Mouse (Mus musculus) stomach, embryonic 14.5 days (tissue): ENCODE data around the gene Ptn. TPM values are rescaled to one million over a fixed set of nuclear protein-coding genes. Genes with fewer than 3 reads are reported as not detected.

Experiments used
- ATAC-seq: fragments of 200-750 bp; cut with Nextera tagmentation; 2 replicates; pipeline ENCODE4 v1.8.0; 2017; ENCODE audit warnings: low read depth, moderate TSS enrichment; ENCODE audit not compliant: insufficient number of reproducible peaks, insufficient read depth, low FRiP score
- H3K27ac ChIP-seq: fragments of 300-500 bp; sonication (generic); 2 replicates; pipeline ENCODE4 v1.5.1; 2014; ENCODE audit warnings: mild to moderate bottlenecking, low read length, moderate library complexity, mixed read lengths
- H3K27me3 ChIP-seq: fragments of 300-500 bp; sonication (generic); 2 replicates; pipeline ENCODE4 v1.6.1; 2014; ENCODE audit warnings: low read length, control low read depth, mixed read lengths; ENCODE audit not compliant: control insufficient read depth, insufficient read depth
- H3K36me3 ChIP-seq: fragments of 300-500 bp; sonication (generic); 2 replicates; pipeline ENCODE4 v1.6.1; 2014; ENCODE audit warnings: mild to moderate bottlenecking, control low read depth, low read length, moderate library complexity, mixed read lengths; ENCODE audit not compliant: control insufficient read depth, insufficient read depth
- H3K4me1 ChIP-seq: fragments of 300-500 bp; sonication (generic); 2 replicates; pipeline ENCODE4 v1.6.1; 2014; ENCODE audit warnings: low read length, control low read depth, mixed read lengths; ENCODE audit not compliant: control insufficient read depth, insufficient read depth
- H3K4me2 ChIP-seq: fragments of 300-500 bp; sonication (generic); replicated peaks from 2 replicates; pipeline ENCODE4 v1.6.1; 2014; ENCODE audit warnings: low read depth, low read length, control low read depth
- H3K4me3 ChIP-seq: fragments of 300-500 bp; sonication (generic); 2 replicates; pipeline ENCODE4 v1.5.1; 2014; ENCODE audit warnings: low read depth, low read length, control low read depth
- H3K9ac ChIP-seq: fragments of 300-500 bp; sonication (generic); replicated peaks from 2 replicates; pipeline ENCODE4 v1.6.1; 2014; ENCODE audit warnings: low read depth, mild to moderate bottlenecking, control low read depth, low read length, moderate library complexity, mixed read lengths
- H3K9me3 ChIP-seq: fragments of 300-500 bp; sonication (generic); 2 replicates; pipeline ENCODE4 v1.6.1; 2016; ENCODE audit warnings: low read depth, low read length, control low read depth; ENCODE audit not compliant: control insufficient read depth
- WGBS: fragments of 180-500 bp; shearing (Covaris S2); extraction: QIAGEN DNeasy Blood & Tissue Kit; methylation state at CpG from one replicate; pipeline ENCODE4 v1.1.7; 2014; 5-methylcytosine and 5-hydroxymethylcytosine counted together
- polyA plus RNA-seq: library from polyadenylated mRNA; unstranded; fragments of >200 nt; fragmentation: Nextera tagmentation; extraction: Ambion mirVana; gene quantifications from 2 replicates; pipeline ENCODE4 v1.2.1, GENCODE M21; 2014

Gene Ptn
- polyA plus RNA-seq, 1 experiment from 2014 or later: 432 TPM

DNA sequence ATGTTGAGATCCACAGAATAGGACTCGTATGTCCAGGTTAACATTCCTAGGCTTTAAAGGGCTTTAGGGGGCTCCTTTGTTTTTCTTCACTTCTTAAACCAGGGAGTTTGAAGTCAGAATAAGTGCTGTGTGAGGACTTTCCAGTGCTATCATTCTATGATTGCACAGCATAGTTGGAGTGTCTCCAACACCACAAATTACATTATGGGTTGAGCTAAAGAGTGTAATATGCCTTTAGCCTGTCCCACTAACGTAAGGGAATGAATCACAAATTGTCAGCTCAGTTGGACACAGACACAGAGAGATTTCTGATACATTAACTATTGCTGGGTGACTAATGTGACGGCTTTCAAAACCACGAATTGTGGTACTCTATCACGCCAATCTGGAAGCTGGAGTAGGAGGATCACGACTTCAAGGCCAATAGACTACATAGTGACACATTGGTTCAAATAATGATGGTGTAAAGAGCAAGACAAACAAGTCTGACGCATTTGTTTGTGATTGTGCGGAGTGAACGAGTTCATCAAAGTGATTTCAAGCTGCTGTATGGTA, 20.4 kb upstream of the Ptn start:
- H3K4me1 ChIP-seq: no peaks in the 10 kb centered on the region
- H3K9ac ChIP-seq: no peak overlapping the region
- no peak overlapping the region for H3K4me2 ChIP-seq
- 69% methylated on average over 9 of the region's 9 CpGs for WGBS
- H3K27ac ChIP-seq: no peak overlapping the region
- no peaks in the 10 kb centered on the region for H3K9me3 ChIP-seq
- no peaks in the 10 kb centered on the region for H3K27me3 ChIP-seq
- ATAC-seq: no peak
- H3K4me3 ChIP-seq: no peak overlapping the region
- no peaks in the 10 kb centered on the region for H3K36me3 ChIP-seq

GRCm38 (mm10) chr6:36819784-36820050, 9.7 kb upstream of the Ptn start:
- Histone ChIP-seq H3K9me3 (0 out of 2 replicates have a peak, but pooled peaks cover 2% of the 10 kb centered on the region), H3K4me2 (peak overlapping the region; percentile 11; the same call in 1 of the 2 replicates), H3K4me3 (no peak overlapping the region), H3K4me1 (peaks cover 13% of the 10 kb centered on the region; the same call in 1 of the 2 replicates), H3K36me3 (no peaks in the 10 kb centered on the region), H3K9ac (no peak overlapping the region), H3K27me3 (no peaks in the 10 kb centered on the region), H3K27ac (peak overlapping the region; percentile 81; the same call in 1 of the 2 replicates)
- no peak for ATAC-seq

DNA sequence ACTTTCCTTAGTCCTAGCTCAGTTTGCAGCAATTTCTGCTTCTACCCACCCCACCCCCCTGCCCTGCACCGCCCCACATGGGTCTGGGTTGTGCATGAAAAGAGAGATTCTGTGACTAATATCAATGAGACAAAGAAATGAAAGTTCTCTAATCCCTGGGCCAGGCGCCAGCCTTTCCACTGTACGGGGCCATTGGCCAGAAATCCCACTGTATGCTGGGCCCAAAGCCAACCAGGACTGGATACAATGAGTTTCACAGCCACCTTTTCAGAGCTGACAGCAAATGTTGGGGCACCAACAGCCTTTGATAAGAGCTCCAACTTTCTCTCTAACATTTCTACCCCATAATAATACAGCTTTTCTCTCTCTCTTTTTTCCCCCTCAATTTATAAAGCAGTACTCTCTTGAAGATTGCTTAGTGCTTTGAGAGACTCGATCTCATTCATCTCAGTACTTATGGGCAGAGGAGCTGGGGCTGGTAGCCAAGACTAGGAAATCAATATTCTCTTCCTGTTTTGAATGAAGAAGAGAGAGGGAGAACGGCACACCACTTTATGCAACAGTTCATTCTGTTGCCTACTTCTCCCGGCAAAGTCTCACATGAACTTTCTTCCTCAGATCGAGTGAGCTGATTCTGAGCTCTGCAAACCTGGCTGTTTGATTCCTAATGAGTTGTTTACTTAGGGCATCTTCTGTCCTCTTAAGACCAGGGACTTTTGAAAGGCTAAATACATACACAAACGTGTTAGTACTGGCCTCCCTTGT, 9.2 kb upstream of the Ptn start:
- Histone ChIP-seq H3K9me3 (0 out of 2 replicates have a peak, but pooled peaks cover 2% of the 10 kb centered on the region), H3K4me3 (no peak overlapping the region), H3K4me2 (peak overlapping the region; percentile 11), H3K27me3 (no peaks in the 10 kb centered on the region), H3K4me1 (peaks cover 13% of the 10 kb centered on the region; the same call in 1 of the 2 replicates), H3K27ac (peak overlapping the region; percentile 81), H3K36me3 (no peaks in the 10 kb centered on the region), H3K9ac (no peak overlapping the region)
- 8% methylated on average over 8 of the region's 8 CpGs for WGBS
- peak; percentile 94 for ATAC-seq

DNA sequence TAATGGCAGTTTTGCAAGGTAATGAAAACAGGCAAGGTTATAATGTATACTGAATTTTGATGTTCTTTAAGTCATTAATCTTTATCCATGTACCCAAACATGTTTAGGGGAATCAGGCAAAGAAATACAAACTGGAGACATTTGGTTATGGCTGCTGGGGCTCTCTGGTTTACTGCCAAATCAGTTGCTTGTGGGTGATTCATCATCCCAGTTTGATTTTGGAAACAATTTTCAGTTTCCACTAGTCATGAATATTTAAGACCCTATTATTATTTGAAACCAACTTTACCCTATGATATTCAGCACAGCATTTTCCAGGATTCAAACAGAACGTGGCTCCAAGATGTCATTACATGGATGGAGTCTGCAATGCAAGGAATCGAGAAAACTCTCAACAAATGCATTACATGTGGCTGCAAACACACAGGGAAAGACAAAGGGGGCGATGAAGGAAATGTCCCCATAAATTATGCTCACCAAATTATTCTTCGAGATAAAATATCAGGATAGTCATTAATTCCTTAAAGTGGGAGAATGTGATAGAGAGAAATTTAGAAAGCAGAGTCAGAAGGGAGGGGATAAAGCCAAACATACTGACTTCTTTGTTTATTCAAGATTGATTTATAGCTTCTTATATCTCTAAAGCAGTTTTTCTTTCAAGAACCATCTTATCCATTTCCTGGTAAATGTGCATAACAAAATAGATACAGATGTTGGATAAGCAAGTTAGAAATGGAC, 8.4 kb upstream of the Ptn start:
- Histone ChIP-seq H3K36me3 (no peaks in the 10 kb centered on the region), H3K9ac (no peak overlapping the region), H3K27ac (peak overlapping the region; percentile 81), H3K27me3 (no peaks in the 10 kb centered on the region), H3K9me3 (0 out of 2 replicates have a peak, but pooled peaks cover 2% of the 10 kb centered on the region), H3K4me1 (peaks cover 13% of the 10 kb centered on the region; the same call in 1 of the 2 replicates), H3K4me3 (no peak overlapping the region), H3K4me2 (no peak overlapping the region)
- WGBS: 23% methylated on average over 4 of the region's 4 CpGs
- no peak; the same call in 1 of the 2 replicates for ATAC-seq

GRCm38 (mm10) chr6:36816666-36817065, 6.6 kb upstream of the Ptn start:
- 87% methylated on average over 3 of the region's 3 CpGs for WGBS
- no peaks in the 10 kb centered on the region for H3K36me3 ChIP-seq
- H3K9me3 ChIP-seq: 0 out of 2 replicates have a peak, but pooled peaks cover 2% of the 10 kb centered on the region
- H3K4me1 ChIP-seq: peaks cover 13% of the 10 kb centered on the region; the same call in 1 of the 2 replicates
- no peak overlapping the region for H3K27ac ChIP-seq
- no peak overlapping the region for H3K4me3 ChIP-seq
- H3K27me3 ChIP-seq: no peaks in the 10 kb centered on the region
- no peak for ATAC-seq
- H3K4me2 ChIP-seq: no peak overlapping the region
- no peak overlapping the region for H3K9ac ChIP-seq

DNA sequence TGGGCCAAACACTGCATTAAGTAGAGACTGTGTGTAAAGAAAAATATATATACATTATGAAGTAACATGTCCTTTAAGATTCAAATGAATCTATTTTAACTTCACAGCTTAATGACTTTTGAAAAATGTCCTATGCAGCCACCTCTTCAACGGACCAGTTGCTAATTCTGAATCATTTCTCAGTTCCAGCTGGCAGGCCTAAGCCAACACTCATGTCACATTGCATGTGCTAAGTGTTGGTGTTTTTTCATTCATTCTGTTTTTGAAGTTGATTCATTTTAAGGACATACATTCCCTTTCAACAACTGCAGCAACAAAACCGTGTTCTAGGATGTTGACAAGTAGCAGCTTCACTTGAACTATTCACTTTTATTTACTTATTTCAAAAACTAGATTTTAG, 6.0 kb upstream of the Ptn start:
- 68% methylated on average over 2 of the region's 2 CpGs for WGBS
- ATAC-seq: no peak
- H3K4me3 ChIP-seq: no peak overlapping the region
- H3K4me2 ChIP-seq: no peak overlapping the region
- H3K27ac ChIP-seq: no peak overlapping the region
- H3K9me3 ChIP-seq: 0 out of 2 replicates have a peak, but pooled peaks cover 2% of the 10 kb centered on the region
- no peaks in the 10 kb centered on the region for H3K36me3 ChIP-seq
- H3K9ac ChIP-seq: no peak overlapping the region
- peaks cover 13% of the 10 kb centered on the region; the same call in 1 of the 2 replicates for H3K4me1 ChIP-seq
- H3K27me3 ChIP-seq: no peaks in the 10 kb centered on the region

DNA sequence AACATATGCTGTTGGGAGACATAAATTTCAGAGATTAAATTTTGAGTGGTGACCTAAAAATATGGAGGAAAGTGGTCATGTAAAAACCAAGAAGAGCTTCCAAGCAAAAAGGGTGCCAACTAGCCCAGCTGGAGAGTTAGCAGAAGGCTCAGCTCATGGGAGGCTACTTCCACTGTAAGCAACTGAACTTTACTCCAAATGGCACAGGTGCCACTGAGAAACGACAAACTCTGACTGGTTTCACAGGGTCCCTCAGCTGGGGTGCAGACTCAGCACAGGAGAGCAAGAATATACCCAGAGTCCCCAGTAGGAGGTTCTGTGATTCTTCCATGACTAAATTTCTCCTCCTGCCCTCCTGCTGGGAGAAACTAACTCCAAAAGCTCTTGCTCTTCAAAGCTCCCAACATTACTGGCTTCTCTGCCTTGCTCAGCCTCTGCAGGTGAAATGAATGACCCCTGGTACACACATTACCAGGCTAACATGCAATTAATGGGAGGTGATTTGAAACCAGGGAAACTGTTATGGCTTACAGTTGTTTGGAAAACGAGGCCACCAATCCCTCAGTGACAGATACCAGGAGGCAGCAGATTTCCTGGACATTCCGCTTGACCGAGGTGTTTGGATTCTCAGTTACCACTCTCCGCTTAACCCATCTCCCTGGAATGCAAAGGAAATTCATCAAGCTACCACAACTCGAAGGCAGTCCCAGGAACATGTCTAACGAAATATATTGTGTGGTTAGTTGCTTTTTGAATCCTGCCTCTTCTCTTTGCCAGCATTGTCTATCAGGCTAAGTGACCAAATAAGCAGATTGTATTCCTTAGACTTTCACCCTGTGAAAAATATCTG, 2.9 kb upstream of the Ptn start:
- Histone ChIP-seq H3K4me3 (no peak overlapping the region), H3K27ac (no peak overlapping the region), H3K36me3 (no peaks in the 10 kb centered on the region), H3K27me3 (no peaks in the 10 kb centered on the region), H3K4me1 (0 out of 2 replicates have a peak, but pooled peaks cover 4% of the 10 kb centered on the region), H3K4me2 (no peak overlapping the region), H3K9ac (no peak overlapping the region), H3K9me3 (0 out of 2 replicates have a peak, but pooled peaks cover 2% of the 10 kb centered on the region)
- WGBS: 35% methylated on average over 7 of the region's 7 CpGs
- no peak for ATAC-seq

GRCm38 (mm10) chr6:36810448-36810847, 428 bp upstream of the Ptn start:
- peak overlapping the region; percentile 94 for H3K27ac ChIP-seq
- ATAC-seq: no peak

More at GRCm38 (mm10) chr6:36810448-36810847, 428 bp upstream of the Ptn start:
- H3K4me3 ChIP-seq: peak overlapping the region; percentile 62
- 0 out of 2 replicates have a peak, but pooled peaks cover 7% of the 10 kb centered on the region for H3K4me1 ChIP-seq
- H3K27me3 ChIP-seq: no peaks in the 10 kb centered on the region
- peaks cover 7% of the 10 kb centered on the region; the same call in 1 of the 2 replicates for H3K36me3 ChIP-seq
- H3K4me2 ChIP-seq: peak overlapping the region; percentile 46
- H3K9ac ChIP-seq: no peak overlapping the region
- WGBS: 24% methylated on average over 5 of the region's 5 CpGs
- H3K9me3 ChIP-seq: no peaks in the 10 kb centered on the region
